Mouse (Mus musculus): ENCODE data around the gene 4921536K21Rik. TPM values are rescaled to one million over a fixed set of nuclear protein-coding genes. Genes with fewer than 3 reads are reported as not detected.

Gene 4921536K21Rik
- not detected in 2 replicates for polyA plus RNA-seq (2012; ENCODE audit: low replicate concordance)

GRCm38 (mm10) chr11:3894406-3895281, at the start of gene 4921536K21Rik, which contains the start of gene Dusp18:
Gene 4921536K21Rik (minus strand): TSS chr11:3895098.
Gene Dusp18 (plus strand): TSS chr11:3895240.

GRCm38 (mm10) chr11:3931511-3932211, 36.8 kb upstream of the 4921536K21Rik start, which contains the start of gene Tcn2:
Gene Tcn2 (minus strand): TSS chr11:3932159.

GRCm38 (mm10) chr11:3914109-3914840, 19.4 kb upstream of the 4921536K21Rik start, which contains the start of gene Slc35e4:
Gene Slc35e4 (minus strand): TSS chr11:3914664.

GRCm38 (mm10) chr11:3863454-3864112, 31.3 kb downstream of the 4921536K21Rik start, which contains the start of gene Osbp2:
Gene Osbp2 (minus strand): TSS chr11:3863903.

Other genes starting within 250 kb of the 4921536K21Rik start
- 5.6 and 7.3 TPM in 2 replicates for gene Morc2a, start 245.9 kb downstream of the 4921536K21Rik start, polyA plus RNA-seq (2012; ENCODE audit: low replicate concordance)
- 0.08 TPM in 1 of 2 replicates, not detected in the other for gene Osbp2, start 31.2 kb downstream of the 4921536K21Rik start, polyA plus RNA-seq (2012; ENCODE audit: low replicate concordance)
- 0.11 TPM in 1 of 2 replicates, not detected in the other for gene Dusp18, start 142 bp upstream of the 4921536K21Rik start, polyA plus RNA-seq (2012; ENCODE audit: low replicate concordance)
- 2.2 and 2.3 TPM in 2 replicates for gene Slc35e4, start 19.6 kb upstream of the 4921536K21Rik start, polyA plus RNA-seq (2012; ENCODE audit: low replicate concordance)
- gene Tcn2, start 37.1 kb upstream of the 4921536K21Rik start, polyA plus RNA-seq (2012; ENCODE audit: low replicate concordance): 1.8 and 8.2 TPM in 2 replicates
- 10.9 and 45.9 TPM in 2 replicates for gene Pes1, start 68.9 kb upstream of the 4921536K21Rik start, polyA plus RNA-seq (2012; ENCODE audit: low replicate concordance)
- not detected in 2 replicates for gene 4930556J24Rik, start 81.7 kb upstream of the 4921536K21Rik start, polyA plus RNA-seq (2012; ENCODE audit: low replicate concordance)
- gene Gal3st1, start 88.5 kb upstream of the 4921536K21Rik start, polyA plus RNA-seq (2012; ENCODE audit: low replicate concordance): not detected in 2 replicates
- not detected in 2 replicates for gene Sec14l4, start 136.4 kb upstream of the 4921536K21Rik start, polyA plus RNA-seq (2012; ENCODE audit: low replicate concordance)
- not detected in 2 replicates for gene Sec14l3, start 169.7 kb upstream of the 4921536K21Rik start, polyA plus RNA-seq (2012; ENCODE audit: low replicate concordance)
- gene Mtfp1, start 200.3 kb upstream of the 4921536K21Rik start, polyA plus RNA-seq (2012; ENCODE audit: low replicate concordance): 14.6 and 26.5 TPM in 2 replicates
- gene Sec14l2, start 228.3 kb upstream of the 4921536K21Rik start, polyA plus RNA-seq (2012; ENCODE audit: low replicate concordance): 9.2 and 18.3 TPM in 2 replicates
- 11.0 and 14.2 TPM in 2 replicates for gene Rnf215, start 240.1 kb upstream of the 4921536K21Rik start, polyA plus RNA-seq (2012; ENCODE audit: low replicate concordance)

All from leukemia stem cell, adult 10-12 weeks (primary cell).